Mouse (Mus musculus): Measurements from ENCODE around the gene Caly. TPM values are rescaled to one million over a fixed set of nuclear protein-coding genes. Genes with fewer than 3 reads are reported as not detected.
A peak's percentile ranks its signal among the peaks of the same experiment; 100 is the strongest.

Caly gene
- 0.58 and 2.1 TPM in 2 replicates for polyA plus RNA-seq (2016; fragmentation: Nextera tagmentation; extraction: Ambion mirVana)

DNA sequence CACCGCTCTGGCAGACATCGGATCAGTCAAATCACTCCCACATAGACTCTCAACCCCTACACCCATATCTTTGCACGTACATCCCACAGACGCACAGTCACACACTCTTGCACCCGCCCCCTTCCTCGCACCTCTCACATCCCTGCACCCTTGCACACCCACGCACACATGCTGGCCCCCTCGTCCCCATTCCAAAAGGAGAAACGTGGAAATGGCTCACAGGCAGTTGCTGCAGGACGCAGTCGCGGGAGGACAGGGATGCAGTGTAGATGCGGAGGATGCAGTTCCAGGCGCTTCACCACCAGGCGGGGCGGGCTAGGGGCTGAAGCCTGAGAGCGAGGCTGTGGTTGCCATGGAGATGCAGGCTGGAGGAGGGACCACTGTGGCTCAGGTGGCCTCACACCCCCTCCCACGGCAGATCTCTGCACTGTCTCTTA is at the start of gene Caly:
Gene Caly (minus strand): TSS at position 307 of the 437 bp plus-strand sequence.
- no peaks in the 10 kb centered on the region for H3K36me3 ChIP-seq (replicated peaks)
- no peak within 1 kb of the TSS for H3K27ac ChIP-seq
- peak; percentile 79 for DNase-seq (ENCODE audit: extremely low spot score, low spot score)
- no peaks in the 10 kb centered on the region for H3K9me3 ChIP-seq
- WGBS = 7% methylated on average over 18 of the region's 18 CpGs
- H3K27me3 ChIP-seq (ENCODE audit: poor library complexity, severe bottlenecking) = peaks cover 49% of the 10 kb centered on the region
- peak within 1 kb of the TSS; percentile 49 for H3K4me3 ChIP-seq
- peaks cover 39% of the 10 kb centered on the region for H3K4me1 ChIP-seq

DNA sequence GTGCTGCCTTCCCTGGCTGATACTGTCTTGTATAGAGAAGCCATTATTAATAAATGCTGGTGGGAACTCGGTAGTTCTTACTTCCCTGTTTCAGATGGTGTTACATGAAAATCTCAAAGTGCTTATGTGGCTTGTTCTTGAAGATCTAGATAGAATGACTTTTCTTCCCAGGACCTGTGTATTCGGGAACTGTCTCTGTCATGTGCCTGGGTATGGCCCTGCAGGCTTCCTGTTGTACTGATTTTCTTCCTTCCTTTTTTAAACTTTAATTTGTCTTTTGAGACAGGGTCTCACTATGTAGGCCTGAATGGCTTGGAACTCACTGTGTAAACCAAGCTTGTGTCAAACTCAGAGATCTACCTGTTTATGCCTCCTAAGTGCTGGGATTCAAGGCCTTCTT is 45.6 kb upstream of the Caly start:
- peaks cover 20% of the 10 kb centered on the region for H3K4me1 ChIP-seq
- no peaks in the 10 kb centered on the region for H3K9me3 ChIP-seq
- H3K36me3 ChIP-seq (replicated peaks) = peaks cover 18% of the 10 kb centered on the region
- peaks cover 9% of the 10 kb centered on the region; the same call in 1 of the 2 replicates for H3K27me3 ChIP-seq (ENCODE audit: poor library complexity, severe bottlenecking)
- H3K27ac ChIP-seq = no peak overlapping the region
- 85% methylated on average over 2 of the region's 2 CpGs for WGBS
- DNase-seq (ENCODE audit: extremely low spot score, low spot score) = no peak
- H3K4me3 ChIP-seq = no peak overlapping the region

DNA sequence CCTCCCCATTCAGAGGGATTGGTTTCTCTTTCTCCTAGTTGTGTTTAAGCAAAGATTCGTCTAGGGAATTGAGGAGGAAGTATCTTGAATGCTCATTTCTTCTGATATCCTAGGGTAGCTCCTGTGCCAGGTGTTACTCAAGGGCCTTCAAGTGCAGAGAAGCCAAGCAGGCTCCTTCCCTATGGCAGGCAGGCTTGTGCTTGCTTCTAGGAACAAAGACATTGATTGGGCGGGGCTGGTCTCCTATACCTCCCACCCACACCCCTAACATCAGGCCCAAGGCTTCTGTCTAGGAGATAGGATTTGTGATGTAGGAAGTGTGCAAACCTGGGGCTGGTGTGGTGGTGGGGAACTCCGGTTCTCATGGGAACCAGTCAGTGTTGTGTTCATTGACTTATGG is 44.6 kb upstream of the Caly start:
- peak overlapping the region; percentile 0; the same call in 1 of the 2 replicates for H3K4me3 ChIP-seq
- DNase-seq (ENCODE audit: extremely low spot score, low spot score) = no peak
- peaks cover 18% of the 10 kb centered on the region for H3K36me3 ChIP-seq (replicated peaks)
- no peak overlapping the region for H3K27ac ChIP-seq
- H3K9me3 ChIP-seq = no peaks in the 10 kb centered on the region
- 91% methylated on average over 3 of the region's 3 CpGs for WGBS
- H3K27me3 ChIP-seq (ENCODE audit: poor library complexity, severe bottlenecking) = peaks cover 9% of the 10 kb centered on the region; the same call in 1 of the 2 replicates
- peaks cover 20% of the 10 kb centered on the region for H3K4me1 ChIP-seq

DNA sequence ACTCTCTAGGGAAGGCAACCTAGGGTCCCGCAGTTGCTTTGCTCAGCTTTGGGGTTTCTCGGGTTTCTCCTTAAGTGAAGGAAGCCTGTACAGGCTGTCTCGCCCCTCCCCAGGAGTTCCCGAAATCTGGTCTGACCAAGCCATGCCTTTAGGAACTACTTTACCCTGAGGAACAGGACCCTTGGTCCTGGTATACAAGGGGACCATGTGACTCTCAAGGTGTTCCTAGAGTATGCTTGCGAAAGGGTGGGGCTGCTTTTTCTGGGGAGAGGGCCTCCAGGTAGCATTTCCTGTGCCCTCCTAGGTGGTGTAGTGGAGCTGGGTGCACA is 43.6 kb upstream of the Caly start:
- Histone ChIP-seq H3K27ac (peak overlapping the region; percentile 91), H3K9me3 (no peaks in the 10 kb centered on the region), H3K4me3 (peak overlapping the region; percentile 74), H3K27me3 (ENCODE audit: poor library complexity, severe bottlenecking) (peaks cover 9% of the 10 kb centered on the region; the same call in 1 of the 2 replicates), H3K4me1 (peaks cover 20% of the 10 kb centered on the region), H3K36me3 (replicated peaks) (peaks cover 15% of the 10 kb centered on the region)
- no peak for DNase-seq (ENCODE audit: extremely low spot score, low spot score)
- 3% methylated on average over 5 of the region's 5 CpGs for WGBS

DNA sequence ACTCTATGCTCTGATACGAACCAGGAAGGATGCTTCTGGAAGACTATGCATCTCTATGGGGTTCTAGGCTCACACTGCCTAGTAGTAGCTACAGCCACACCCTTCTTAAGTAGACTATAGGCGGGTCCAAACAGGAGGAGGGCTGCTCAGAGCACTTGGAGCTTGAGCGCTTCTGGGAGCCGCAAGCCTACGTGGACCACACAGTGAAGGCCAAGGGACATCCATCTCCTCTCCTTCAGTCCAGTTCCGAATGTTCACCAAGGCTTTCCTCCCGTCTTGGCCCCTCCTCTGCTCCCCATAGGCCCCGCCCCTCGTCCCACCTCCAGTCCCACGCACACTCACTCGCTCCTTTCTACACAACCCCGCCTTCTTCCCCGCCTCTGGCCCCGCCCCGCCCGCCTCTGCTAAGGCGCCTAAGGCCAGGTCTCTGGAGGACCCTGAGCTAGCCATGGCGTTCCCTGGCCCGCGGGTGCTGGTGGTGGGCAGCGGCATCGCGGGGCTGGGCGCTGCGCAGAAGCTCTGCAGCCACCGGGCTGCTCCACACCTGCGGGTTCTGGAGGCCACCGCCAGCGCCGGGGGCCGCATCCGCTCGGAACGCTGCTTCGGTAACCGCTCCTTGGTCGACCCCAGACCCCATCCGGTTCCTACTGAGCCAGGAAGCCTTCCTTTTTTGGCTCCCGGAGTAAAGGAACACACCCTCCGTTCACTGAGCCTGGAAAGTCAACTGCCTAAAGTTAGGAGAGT is 43.1 kb upstream of the Caly start:
- H3K27ac ChIP-seq = peak overlapping the region; percentile 91

DNA sequence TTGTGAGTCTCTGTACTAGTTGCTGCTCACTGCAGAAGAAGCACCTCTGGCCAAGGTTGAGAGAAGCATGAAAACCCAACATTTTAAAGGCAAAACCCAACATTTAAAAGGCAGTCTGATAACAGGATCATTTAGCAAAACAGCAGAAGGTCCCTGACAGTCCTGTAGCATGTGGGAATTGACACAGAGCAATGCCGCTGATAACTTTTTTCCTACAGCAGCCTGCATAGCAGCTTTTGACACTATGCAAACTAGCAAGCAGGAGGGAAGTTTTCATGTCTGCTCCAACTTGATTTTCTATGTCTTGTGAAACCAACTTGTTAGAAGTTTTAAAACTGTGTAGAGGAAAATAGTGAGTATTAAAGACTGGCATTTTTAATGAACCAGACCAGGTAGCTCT is 42.0 kb upstream of the Caly start:
- Histone ChIP-seq H3K4me3 (no peak overlapping the region), H3K27ac (no peak overlapping the region), H3K9me3 (no peaks in the 10 kb centered on the region), H3K36me3 (replicated peaks) (0 out of 2 replicates have a peak, but pooled peaks cover 2% of the 10 kb centered on the region), H3K27me3 (ENCODE audit: poor library complexity, severe bottlenecking) (peaks cover 9% of the 10 kb centered on the region; the same call in 1 of the 2 replicates), H3K4me1 (peaks cover 20% of the 10 kb centered on the region)
- no peak for DNase-seq (ENCODE audit: extremely low spot score, low spot score)
- 98% methylated on average over 1 of the region's 1 CpGs for WGBS

More for the DNA sequence above, 43.1 kb upstream of the Caly start:
- H3K4me1 ChIP-seq = peaks cover 20% of the 10 kb centered on the region
- H3K9me3 ChIP-seq = no peaks in the 10 kb centered on the region
- peaks cover 9% of the 10 kb centered on the region; the same call in 1 of the 2 replicates for H3K27me3 ChIP-seq (ENCODE audit: poor library complexity, severe bottlenecking)
- 2% methylated on average over 40 of the region's 40 CpGs for WGBS
- H3K36me3 ChIP-seq (replicated peaks) = peaks cover 13% of the 10 kb centered on the region
- peak; percentile 96 for DNase-seq (ENCODE audit: extremely low spot score, low spot score)
- H3K4me3 ChIP-seq = peak overlapping the region; percentile 74

DNA sequence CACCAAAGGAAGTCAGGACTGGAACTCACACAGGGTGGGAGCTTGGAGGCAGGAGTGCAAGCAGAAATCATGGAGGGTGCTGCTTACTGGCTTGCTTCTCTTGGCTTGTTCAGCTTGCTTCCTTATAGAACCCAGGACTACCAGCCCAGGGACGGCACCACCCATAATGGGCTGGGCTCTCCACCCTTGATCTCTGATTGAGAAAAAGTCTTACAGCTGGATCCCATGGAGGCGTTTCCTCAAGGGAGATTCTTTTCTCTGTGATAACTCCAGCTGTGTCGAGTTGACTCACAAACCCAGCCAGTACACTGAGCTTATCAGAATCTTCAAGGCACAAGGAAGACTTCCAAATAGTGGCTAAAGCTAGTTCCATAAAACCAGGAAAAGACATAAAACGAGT is 40.4 kb upstream of the Caly start:
- Histone ChIP-seq H3K4me1 (peaks cover 20% of the 10 kb centered on the region), H3K9me3 (no peaks in the 10 kb centered on the region), H3K36me3 (replicated peaks) (no peaks in the 10 kb centered on the region), H3K27me3 (ENCODE audit: poor library complexity, severe bottlenecking) (peaks cover 9% of the 10 kb centered on the region; the same call in 1 of the 2 replicates), H3K4me3 (no peak overlapping the region), H3K27ac (no peak overlapping the region)
- 46% methylated on average over 4 of the region's 4 CpGs for WGBS
- no peak for DNase-seq (ENCODE audit: extremely low spot score, low spot score)

DNA sequence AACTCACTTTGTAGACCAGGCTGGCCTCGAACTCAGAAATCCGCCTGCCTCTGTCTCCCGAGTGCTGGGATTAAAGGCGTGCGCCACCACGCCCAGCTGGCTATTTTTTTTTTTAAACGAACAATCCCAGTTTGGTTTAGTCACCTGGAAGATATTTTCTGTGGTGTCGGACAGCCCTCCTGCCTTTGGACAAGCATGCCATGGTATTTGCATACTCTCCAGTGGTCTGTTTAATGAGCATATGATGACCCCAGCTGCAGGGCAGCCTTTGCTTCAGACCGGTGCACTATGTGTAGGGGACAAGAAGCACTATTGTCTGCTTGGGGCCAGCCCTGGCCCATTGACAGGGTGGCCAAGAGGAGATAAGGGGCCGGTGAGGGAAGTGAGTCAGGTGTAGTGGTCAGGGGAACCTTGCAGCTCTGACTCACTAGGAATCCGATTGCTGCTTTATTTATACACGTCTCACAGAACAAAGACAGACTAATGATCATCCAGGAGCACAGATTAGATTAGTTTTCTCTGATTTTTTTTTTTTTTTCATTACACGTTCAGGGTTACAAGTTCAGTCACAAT is 39.1 kb upstream of the Caly start:
- peaks cover 9% of the 10 kb centered on the region; the same call in 1 of the 2 replicates for H3K27me3 ChIP-seq (ENCODE audit: poor library complexity, severe bottlenecking)
- H3K36me3 ChIP-seq (replicated peaks) = no peaks in the 10 kb centered on the region
- peaks cover 22% of the 10 kb centered on the region for H3K4me1 ChIP-seq
- H3K4me3 ChIP-seq = no peak overlapping the region
- no peak overlapping the region for H3K27ac ChIP-seq
- no peaks in the 10 kb centered on the region for H3K9me3 ChIP-seq
- DNase-seq (ENCODE audit: extremely low spot score, low spot score) = no peak
- 75% methylated on average over 13 of the region's 13 CpGs for WGBS

DNA sequence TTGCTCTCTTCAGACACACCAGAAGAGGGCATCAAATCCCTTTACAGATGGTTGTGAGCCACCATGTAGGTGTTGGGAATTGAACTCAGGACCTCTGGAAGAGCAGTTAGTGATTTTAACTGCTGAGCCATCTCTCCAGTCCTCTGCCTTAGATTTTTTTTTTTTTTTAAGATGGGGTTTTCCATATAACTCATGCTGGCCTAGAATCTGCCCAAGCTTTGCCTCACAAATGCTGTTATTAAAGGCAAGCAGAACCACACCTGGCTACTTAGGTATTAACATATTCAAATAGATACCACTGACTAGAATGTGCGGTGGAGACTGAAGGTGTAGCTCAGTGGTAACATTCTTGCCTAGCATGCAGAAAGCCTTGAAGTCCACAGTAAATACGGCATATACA is 38.1 kb upstream of the Caly start:
- no peaks in the 10 kb centered on the region for H3K36me3 ChIP-seq (replicated peaks)
- H3K4me1 ChIP-seq = peaks cover 21% of the 10 kb centered on the region
- no peak for DNase-seq (ENCODE audit: extremely low spot score, low spot score)
- H3K27me3 ChIP-seq (ENCODE audit: poor library complexity, severe bottlenecking) = peaks cover 9% of the 10 kb centered on the region; the same call in 1 of the 2 replicates
- H3K27ac ChIP-seq = no peak overlapping the region
- H3K9me3 ChIP-seq = no peaks in the 10 kb centered on the region
- WGBS = 91% methylated on average over 2 of the region's 2 CpGs
- no peak overlapping the region for H3K4me3 ChIP-seq

DNA sequence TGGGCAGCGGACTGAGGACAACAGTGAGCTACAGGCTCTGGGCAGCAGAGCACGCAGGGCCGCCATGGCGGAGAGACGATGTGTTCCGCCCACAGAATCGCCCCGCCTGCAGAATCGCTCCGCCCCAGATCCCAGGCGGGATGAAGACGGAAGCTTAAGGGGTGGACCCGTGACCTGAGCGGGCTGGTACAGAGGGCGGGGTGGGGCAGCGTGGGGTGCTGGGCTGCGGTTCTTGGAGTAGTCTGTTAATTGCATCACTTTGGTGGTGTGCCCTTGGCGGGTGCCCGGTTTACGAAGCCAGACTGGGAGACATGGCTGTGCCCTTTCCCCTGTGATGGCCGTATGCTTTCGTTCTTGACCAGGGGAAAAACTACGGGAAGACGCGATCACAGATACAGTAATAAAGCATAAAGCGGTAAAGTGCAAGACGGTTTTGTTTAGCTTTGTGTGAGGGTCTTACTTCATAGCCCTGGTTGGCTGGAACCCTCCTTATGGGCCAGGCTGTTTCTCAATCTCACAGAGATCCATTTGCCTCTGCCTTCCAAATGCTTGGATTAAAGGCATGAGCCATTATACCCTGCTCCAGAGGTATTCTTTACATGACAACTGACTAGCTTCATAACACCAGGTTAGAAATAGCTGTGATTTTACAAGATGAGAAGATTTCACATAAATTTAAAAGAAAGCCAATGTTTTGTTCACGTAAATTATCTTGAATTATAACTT is 34.1 kb upstream of the Caly start, which contains the start of gene Echs1:
Gene Echs1 (minus strand): TSS at position 148 of the 726 bp plus-strand sequence.
- Histone ChIP-seq H3K27ac (peak within 1 kb of the TSS; percentile 93), H3K4me1 (peaks cover 22% of the 10 kb centered on the region), H3K9me3 (no peaks in the 10 kb centered on the region), H3K27me3 (ENCODE audit: poor library complexity, severe bottlenecking) (no peaks in the 10 kb centered on the region), H3K36me3 (replicated peaks) (peaks cover 18% of the 10 kb centered on the region), H3K4me3 (peak within 1 kb of the TSS; percentile 78)
- 4% methylated on average over 28 of the region's 28 CpGs for WGBS
- peak; percentile 85 for DNase-seq (ENCODE audit: extremely low spot score, low spot score)

DNA sequence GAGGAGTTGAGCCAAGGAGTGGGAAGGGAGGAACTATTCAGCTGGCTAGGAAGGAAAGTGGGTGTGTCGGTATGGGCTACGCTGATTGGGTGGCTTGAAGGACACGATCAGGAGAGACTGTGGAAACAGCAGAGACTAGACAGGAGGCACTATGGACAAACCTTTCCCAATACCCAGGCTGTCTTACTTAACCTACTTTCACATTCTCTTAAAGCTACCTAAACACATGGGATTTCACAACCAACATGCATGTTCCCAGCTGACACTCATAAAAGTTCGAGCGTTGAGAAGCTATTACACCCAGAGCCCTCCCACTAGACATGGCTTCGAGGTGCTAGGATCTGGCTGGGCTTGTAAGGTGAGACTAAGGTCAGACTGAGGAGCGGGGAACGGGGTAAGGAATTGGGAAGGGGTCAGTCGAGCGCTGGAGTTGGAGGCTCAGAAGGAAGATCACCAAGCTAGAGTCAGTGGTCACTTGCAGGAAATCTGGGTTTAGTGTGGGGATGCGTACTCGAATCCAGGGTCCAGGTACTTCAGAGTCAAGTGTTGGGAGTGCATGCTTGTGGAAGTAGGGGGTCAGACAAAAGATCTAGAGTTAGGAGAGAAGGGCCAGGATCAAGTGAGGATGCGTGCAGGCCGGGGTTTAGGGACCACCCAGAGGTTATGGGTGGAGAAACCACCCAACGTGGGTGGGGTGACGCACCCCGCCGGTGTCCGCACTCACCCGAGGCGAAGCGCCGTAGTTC is 33.4 kb upstream of the Caly start, which contains the start of gene Paox:
Gene Paox (plus strand): TSS at position 217 of the 746 bp plus-strand sequence.
- WGBS = 4% methylated on average over 23 of the region's 23 CpGs
- Histone ChIP-seq H3K36me3 (replicated peaks) (peaks cover 25% of the 10 kb centered on the region), H3K4me1 (peaks cover 22% of the 10 kb centered on the region), H3K27me3 (ENCODE audit: poor library complexity, severe bottlenecking) (no peaks in the 10 kb centered on the region), H3K9me3 (no peaks in the 10 kb centered on the region), H3K4me3 (peak within 1 kb of the TSS; percentile 78), H3K27ac (peak within 1 kb of the TSS; percentile 93)
- peak; percentile 26 for DNase-seq (ENCODE audit: extremely low spot score, low spot score)

DNA sequence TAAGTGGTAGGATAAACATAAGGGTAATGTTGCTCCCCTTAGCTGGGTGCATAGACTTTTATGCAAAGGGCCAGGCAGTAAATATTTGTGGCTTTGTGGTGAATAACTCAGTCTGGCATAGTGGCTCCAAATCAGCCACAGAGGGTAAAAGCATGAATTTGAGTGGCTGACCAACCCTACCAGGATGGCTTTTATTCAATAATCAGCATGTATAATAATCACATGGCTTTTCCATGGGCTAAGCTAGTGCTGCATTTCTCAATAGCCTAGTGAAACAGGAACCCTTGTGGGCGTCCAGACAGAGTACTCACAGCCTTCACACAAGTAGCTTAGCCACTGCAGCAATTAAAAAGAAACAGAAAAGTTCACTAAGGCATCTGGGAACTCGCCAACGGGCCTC is 29.6 kb upstream of the Caly start:
- H3K36me3 ChIP-seq (replicated peaks) = peaks cover 62% of the 10 kb centered on the region
- H3K4me1 ChIP-seq = peaks cover 19% of the 10 kb centered on the region
- no peaks in the 10 kb centered on the region for H3K9me3 ChIP-seq
- H3K4me3 ChIP-seq = no peak overlapping the region
- H3K27me3 ChIP-seq (ENCODE audit: poor library complexity, severe bottlenecking) = no peaks in the 10 kb centered on the region
- H3K27ac ChIP-seq = no peak overlapping the region
- 76% methylated on average over 3 of the region's 3 CpGs for WGBS
- DNase-seq (ENCODE audit: extremely low spot score, low spot score) = no peak

All from forebrain, embryonic 10.5 days (tissue).